Mouse (Mus musculus) forebrain, embryonic 16.5 days (tissue): ENCODE results near the gene Fyn. TPM values are rescaled to one million over a fixed set of nuclear protein-coding genes. Genes with fewer than 3 reads are reported as not detected.

ENCODE experiments used
- ATAC-seq: fragments of 200-750 bp; cut with Nextera tagmentation; 2 replicates; pipeline ENCODE4 v1.8.0; 2017; ENCODE audit warnings: mild to moderate bottlenecking, moderate library complexity
- H3K27ac ChIP-seq: fragments of 300-500 bp; sonication (generic); 2 replicates; pipeline ENCODE4 v1.5.1; 2014; ENCODE audit warnings: low read length, control low read depth
- H3K27me3 ChIP-seq: fragments of 300-500 bp; sonication (generic); replicated peaks from 2 replicates; pipeline ENCODE4 v1.6.1; 2014; ENCODE audit warnings: low read length; ENCODE audit not compliant: control insufficient read depth, insufficient read depth
- H3K36me3 ChIP-seq: fragments of 300-500 bp; sonication (generic); 2 replicates; pipeline ENCODE4 v1.6.1; 2014; ENCODE audit not compliant: control insufficient read depth, insufficient read depth
- H3K4me1 ChIP-seq: fragments of 300-500 bp; sonication (generic); replicated peaks from 2 replicates; pipeline ENCODE4 v1.6.1; 2014; ENCODE audit warnings: low read length; ENCODE audit not compliant: control insufficient read depth, insufficient read depth
- H3K4me2 ChIP-seq: fragments of 300-500 bp; sonication (generic); 2 replicates; pipeline ENCODE4 v1.6.1; 2014; ENCODE audit warnings: mild to moderate bottlenecking, low read length, control low read depth
- H3K4me3 ChIP-seq: fragments of 300-500 bp; sonication (generic); replicated peaks from 2 replicates; pipeline ENCODE4 v1.5.1; 2014; ENCODE audit warnings: mild to moderate bottlenecking, low read length, control low read depth
- H3K9ac ChIP-seq: fragments of 300-500 bp; sonication (generic); replicated peaks from 2 replicates; pipeline ENCODE4 v1.6.1; 2014; ENCODE audit warnings: low read depth, low read length, control low read depth
- H3K9me3 ChIP-seq: fragments of 300-500 bp; sonication (generic); 2 replicates; pipeline ENCODE4 v1.6.1; 2016; ENCODE audit warnings: low read length; ENCODE audit not compliant: control insufficient read depth
- WGBS: fragments of 180-500 bp; shearing (Covaris S2); extraction: QIAGEN DNeasy Blood & Tissue Kit; methylation state at CpG from one replicate; pipeline ENCODE4 v1.1.7; 2014; 5-methylcytosine and 5-hydroxymethylcytosine counted together
- polyA plus RNA-seq: library from polyadenylated mRNA; unstranded; fragments of >200 nt; fragmentation: Nextera tagmentation; extraction: Ambion mirVana; gene quantifications from 2 replicates; pipeline ENCODE4 v1.2.1, GENCODE M21; 2015

Gene Fyn
- polyA plus RNA-seq, 1 experiment from 2014 or later: 74.4 TPM

- Histone ChIP-seq H3K9me3 (no peaks in the 10 kb centered on the region; the same call in 1 of the 2 replicates), H3K9ac (no peak overlapping the region), H3K4me3 (no peak overlapping the region), H3K4me2 (no peak overlapping the region), H3K4me1 (peaks cover 55% of the 10 kb centered on the region), H3K36me3 (peaks cover 7% of the 10 kb centered on the region), H3K27me3 (no peaks in the 10 kb centered on the region), H3K27ac (peak overlapping the region; percentile 10; the same call in 1 of the 2 replicates)
- no peak for ATAC-seq
- 80% methylated on average over 11 of the region's 11 CpGs for WGBS
Observed at GRCm38 (mm10) chr10:39387556-39387955, 18.9 kb downstream of the Fyn start.

- Histone ChIP-seq H3K4me2 (no peak overlapping the region), H3K27me3 (no peaks in the 10 kb centered on the region), H3K4me3 (no peak overlapping the region), H3K27ac (no peak overlapping the region), H3K9ac (no peak overlapping the region), H3K4me1 (peaks cover 54% of the 10 kb centered on the region), H3K36me3 (peaks cover 7% of the 10 kb centered on the region), H3K9me3 (no peaks in the 10 kb centered on the region; the same call in 1 of the 2 replicates)
- no peak for ATAC-seq
- 92% methylated on average over 3 of the region's 3 CpGs for WGBS
Observed at GRCm38 (mm10) chr10:39388144-39388543, 19.5 kb downstream of the Fyn start.

GRCm38 (mm10) chr10:39389451-39389891, 20.8 kb downstream of the Fyn start:
- Histone ChIP-seq H3K36me3 (peaks cover 7% of the 10 kb centered on the region), H3K27ac (peak overlapping the region; percentile 10; the same call in 1 of the 2 replicates), H3K9me3 (no peaks in the 10 kb centered on the region; the same call in 1 of the 2 replicates), H3K27me3 (no peaks in the 10 kb centered on the region), H3K9ac (0 out of 2 replicates have a peak overlapping the region, but pooled peaks have one; percentile 20), H3K4me3 (no peak overlapping the region), H3K4me2 (no peak overlapping the region), H3K4me1 (peaks cover 62% of the 10 kb centered on the region)
- 47% methylated on average over 11 of the region's 11 CpGs for whole genome bisulfite sequencing
- 0 out of 2 replicates have a peak, but pooled peaks have one; percentile 39 for ATAC-seq

- Histone ChIP-seq H3K4me2 (no peak overlapping the region), H3K4me3 (no peak overlapping the region), H3K27me3 (no peaks in the 10 kb centered on the region), H3K36me3 (peaks cover 10% of the 10 kb centered on the region), H3K27ac (no peak overlapping the region), H3K4me1 (peaks cover 57% of the 10 kb centered on the region), H3K9me3 (no peaks in the 10 kb centered on the region; the same call in 1 of the 2 replicates), H3K9ac (no peak overlapping the region)
- 87% methylated on average over 7 of the region's 7 CpGs for WGBS
- ATAC-seq: no peak
Observed at GRCm38 (mm10) chr10:39390541-39390940, 21.9 kb downstream of the Fyn start.

- Histone ChIP-seq H3K4me3 (no peak overlapping the region), H3K36me3 (peaks cover 14% of the 10 kb centered on the region), H3K9ac (no peak overlapping the region), H3K4me2 (no peak overlapping the region), H3K4me1 (peaks cover 37% of the 10 kb centered on the region), H3K9me3 (no peaks in the 10 kb centered on the region; the same call in 1 of the 2 replicates), H3K27me3 (no peaks in the 10 kb centered on the region), H3K27ac (no peak overlapping the region)
- ATAC-seq: peak; percentile 71
- 71% methylated on average over 6 of the region's 6 CpGs for WGBS
Observed at GRCm38 (mm10) chr10:39392900-39393483, 24.3 kb downstream of the Fyn start.

GRCm38 (mm10) chr10:39395544-39395943, 26.9 kb downstream of the Fyn start:
- Histone ChIP-seq H3K4me3 (no peak overlapping the region), H3K4me2 (no peak overlapping the region), H3K36me3 (peaks cover 14% of the 10 kb centered on the region), H3K4me1 (peaks cover 26% of the 10 kb centered on the region), H3K27me3 (no peaks in the 10 kb centered on the region), H3K27ac (no peak overlapping the region), H3K9me3 (no peaks in the 10 kb centered on the region; the same call in 1 of the 2 replicates), H3K9ac (no peak overlapping the region)
- no peak for ATAC-seq
- WGBS: 98% methylated on average over 5 of the region's 5 CpGs

GRCm38 (mm10) chr10:39398924-39399323, 30.3 kb downstream of the Fyn start:
- Histone ChIP-seq H3K4me2 (no peak overlapping the region), H3K4me1 (peaks cover 15% of the 10 kb centered on the region), H3K9ac (no peak overlapping the region), H3K27ac (no peak overlapping the region), H3K9me3 (no peaks in the 10 kb centered on the region), H3K36me3 (peaks cover 11% of the 10 kb centered on the region; the same call in 1 of the 2 replicates), H3K27me3 (no peaks in the 10 kb centered on the region), H3K4me3 (no peak overlapping the region)
- ATAC-seq: no peak
- WGBS: 76% methylated on average over 7 of the region's 7 CpGs

GRCm38 (mm10) chr10:39400155-39400554, 31.5 kb downstream of the Fyn start:
- H3K27ac ChIP-seq: no peak overlapping the region
- peaks cover 8% of the 10 kb centered on the region; the same call in 1 of the 2 replicates for H3K36me3 ChIP-seq
- no peak overlapping the region for H3K9ac ChIP-seq
- no peak overlapping the region for H3K4me2 ChIP-seq
- H3K27me3 ChIP-seq: no peaks in the 10 kb centered on the region
- WGBS: 84% methylated on average over 5 of the region's 5 CpGs
- H3K4me3 ChIP-seq: no peak overlapping the region
- H3K9me3 ChIP-seq: no peaks in the 10 kb centered on the region
- ATAC-seq: no peak
- peaks cover 12% of the 10 kb centered on the region for H3K4me1 ChIP-seq

GRCm38 (mm10) chr10:39402487-39402886, 33.8 kb downstream of the Fyn start:
- no peak overlapping the region for H3K4me3 ChIP-seq

More at GRCm38 (mm10) chr10:39402487-39402886, 33.8 kb downstream of the Fyn start:
- ATAC-seq: no peak
- no peaks in the 10 kb centered on the region for H3K27me3 ChIP-seq
- H3K9me3 ChIP-seq: no peaks in the 10 kb centered on the region
- WGBS: 93% methylated on average over 6 of the region's 6 CpGs
- no peak overlapping the region for H3K9ac ChIP-seq
- H3K4me2 ChIP-seq: no peak overlapping the region
- H3K4me1 ChIP-seq: peaks cover 19% of the 10 kb centered on the region
- no peak overlapping the region for H3K27ac ChIP-seq
- peaks cover 4% of the 10 kb centered on the region; the same call in 1 of the 2 replicates for H3K36me3 ChIP-seq
